Mouse (Mus musculus): ENCODE results near the gene Mtf1.

DNA sequence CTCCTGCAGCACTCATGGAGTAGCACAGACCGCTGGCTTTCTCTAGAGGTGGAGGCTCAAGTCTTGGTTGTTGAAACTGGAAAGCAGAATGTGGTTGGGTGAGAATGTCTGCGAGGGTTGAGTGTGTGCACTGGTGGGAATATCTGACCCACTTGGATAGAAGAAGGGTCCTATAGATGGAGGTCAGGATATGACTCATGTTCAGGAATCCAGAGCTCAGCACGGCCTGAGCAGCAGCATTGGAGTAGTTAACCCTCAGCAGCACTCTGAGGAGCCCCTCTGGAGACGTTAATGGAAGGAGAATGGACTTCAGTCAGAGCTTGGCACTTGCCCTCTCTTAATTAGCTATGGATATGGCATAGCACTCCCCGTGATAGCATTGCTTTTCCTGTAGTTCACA is 27.8 kb downstream of the Mtf1 start:
- TF ChIP-seq POLR2A (IDR thresholded peaks at IDR 0.05; ENCODE audit: low read depth, low read length) (no peak), CTCF (conservative IDR thresholded peaks at IDR 0.05; ENCODE audit: insufficient read depth, insufficient read length, low read depth, low read length) (no peak)
